Mouse (Mus musculus): Measurements from ENCODE around the gene Slc39a11.

GRCm38 (mm10) chr11:113442036-113442435, 207.8 kb downstream of the Slc39a11 start:
- TF ChIP-seq CTCF (conservative IDR thresholded peaks at IDR 0.05 in 1 of 2, IDR thresholded peaks at IDR 0.05 in 1 of 2; ENCODE audit: low read depth in 2 of 2, low read length in 2 of 2) (no peak), NRF1 (IDR thresholded peaks at IDR 0.05; ENCODE audit: low read depth, low read length) (no peak)

All from CH12.LX (cell line).